Mouse (Mus musculus) heart, adult 2 months (tissue): ENCODE data around the gene Celf2.

ENCODE experiments used
- CTCF ChIP-seq: fragments of 200-600 bp; IDR thresholded peaks from 2 replicates; pipeline ENCODE4 v1.8.1; 2022; ENCODE audit warnings: antibody characterized with exemption, mild to moderate bottlenecking, moderate library complexity
- EP300 ChIP-seq: fragments of 200-500 bp; IDR thresholded peaks from 2 replicates; pipeline ENCODE4 v1.6.1; 2011; ENCODE audit warnings: low read depth, low read length, control low read depth; ENCODE audit not compliant: insufficient read depth
- POLR2A ChIP-seq: fragments of 200-500 bp; IDR thresholded peaks from 2 replicates; pipeline ENCODE4 v1.6.1; 2011; ENCODE audit warnings: mild to moderate bottlenecking, low read depth, low read length, control low read depth; ENCODE audit not compliant: insufficient read depth

DNA sequence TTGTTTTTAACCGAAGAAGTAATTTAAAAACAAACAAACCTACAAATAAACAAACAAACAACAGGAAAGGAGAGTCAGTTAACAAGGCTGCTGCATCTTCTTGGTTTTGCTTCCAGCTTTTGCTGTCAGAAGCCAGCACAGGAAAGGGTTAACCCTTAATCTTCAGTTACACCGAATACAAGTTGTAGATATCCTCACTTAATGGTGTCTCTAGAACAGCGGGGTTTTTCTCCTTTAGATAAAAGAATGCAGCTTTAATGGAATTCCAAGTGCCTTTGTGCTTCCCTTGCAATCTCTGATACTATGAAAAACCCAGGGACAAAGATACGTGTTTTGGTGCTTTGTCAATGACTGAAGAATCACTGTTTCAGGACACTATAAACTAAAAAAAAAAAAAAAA, 420.8 kb downstream of the Celf2 start:
- no peak for TF ChIP-seq POLR2A
- no peak for TF ChIP-seq EP300
- no peak for TF ChIP-seq CTCF
